Mouse (Mus musculus): Measurements from ENCODE around the gene Txnrd2. TPM values are rescaled to one million over a fixed set of nuclear protein-coding genes. Genes with fewer than 3 reads are reported as not detected.

Txnrd2 gene
- polyA plus RNA-seq, 1 experiment from 2014 or later: 34.7 TPM

DNA sequence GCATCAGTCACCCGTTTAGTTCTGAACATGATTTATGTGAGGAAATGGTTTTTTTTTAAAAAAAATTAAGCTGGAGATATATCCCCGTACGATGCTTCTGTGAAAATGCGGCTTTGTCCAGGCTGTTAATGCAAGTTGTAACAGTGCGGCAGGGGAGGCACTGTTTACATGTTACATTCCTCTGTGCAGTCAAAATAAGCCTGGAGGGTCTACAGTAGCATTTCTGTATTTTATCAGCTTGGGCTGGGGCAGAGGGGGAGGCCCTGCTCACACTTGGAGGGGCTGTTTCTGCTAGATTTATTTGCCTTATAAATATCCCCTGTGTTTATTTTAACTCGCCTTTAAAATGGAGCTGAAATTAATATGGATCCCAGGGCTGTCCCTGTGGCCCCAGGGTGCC is 21.9 kb downstream of the Txnrd2 start:
- H3K4me3 ChIP-seq (ENCODE audit: control insufficient read depth in 1 of 2, insufficient read depth in 1 of 2, low read depth in 1 of 2, low read length in 2 of 2): no peak overlapping the region
- no peaks in the 10 kb centered on the region for H3K9me3 ChIP-seq (ENCODE audit: control insufficient read depth, low read length)
- no peak overlapping the region for H3K9ac ChIP-seq (ENCODE audit: low read length)
- WGBS: 74% methylated on average over 6 of the region's 6 CpGs
- H3K27me3 ChIP-seq (ENCODE audit: control insufficient read depth, insufficient read depth, low read length): no peaks in the 10 kb centered on the region
- H3K27ac ChIP-seq (replicated peaks in 1 of 2; ENCODE audit: control insufficient read depth in 1 of 2, insufficient read depth in 1 of 2, low read depth in 2 of 2, low read length in 2 of 2): no peak overlapping the region
- ATAC-seq (ENCODE audit: insufficient number of reproducible peaks, insufficient read depth, low FRiP score, low read depth): no peak
- H3K36me3 ChIP-seq (ENCODE audit: control insufficient read depth, insufficient read depth, low read length): peaks cover 28% of the 10 kb centered on the region; the same call in 1 of the 2 replicates
- peaks cover 4 to 9% of the 10 kb centered on the region in 2 experiments; a peak in 3 of 4 replicates for H3K4me1 ChIP-seq (ENCODE audit: control insufficient read depth in 2 of 2, insufficient read depth in 2 of 2, low read length in 2 of 2)
- no peak overlapping the region for H3K4me2 ChIP-seq (ENCODE audit: low read length)

GRCm38 (mm10) chr16:18449005-18449404 is 22.8 kb downstream of the Txnrd2 start:
- no peak overlapping the region for H3K9ac ChIP-seq (ENCODE audit: low read length)
- WGBS: 79% methylated on average over 4 of the region's 4 CpGs
- H3K27ac ChIP-seq (replicated peaks in 1 of 2; ENCODE audit: control insufficient read depth in 1 of 2, insufficient read depth in 1 of 2, low read depth in 2 of 2, low read length in 2 of 2): no peak overlapping the region
- ATAC-seq (ENCODE audit: insufficient number of reproducible peaks, insufficient read depth, low FRiP score, low read depth): no peak
- H3K36me3 ChIP-seq (ENCODE audit: control insufficient read depth, insufficient read depth, low read length): peaks cover 25% of the 10 kb centered on the region; the same call in 1 of the 2 replicates
- H3K4me2 ChIP-seq (ENCODE audit: low read length): no peak overlapping the region
- no peaks in the 10 kb centered on the region for H3K9me3 ChIP-seq (ENCODE audit: control insufficient read depth, low read length)
- peaks cover 4 to 6% of the 10 kb centered on the region in 2 experiments; a peak in 2 of 4 replicates for H3K4me1 ChIP-seq (ENCODE audit: control insufficient read depth in 2 of 2, insufficient read depth in 2 of 2, low read length in 2 of 2)
- no peaks in the 10 kb centered on the region for H3K27me3 ChIP-seq (ENCODE audit: control insufficient read depth, insufficient read depth, low read length)
- no peak overlapping the region for H3K4me3 ChIP-seq (ENCODE audit: control insufficient read depth in 1 of 2, insufficient read depth in 1 of 2, low read depth in 1 of 2, low read length in 2 of 2)

DNA sequence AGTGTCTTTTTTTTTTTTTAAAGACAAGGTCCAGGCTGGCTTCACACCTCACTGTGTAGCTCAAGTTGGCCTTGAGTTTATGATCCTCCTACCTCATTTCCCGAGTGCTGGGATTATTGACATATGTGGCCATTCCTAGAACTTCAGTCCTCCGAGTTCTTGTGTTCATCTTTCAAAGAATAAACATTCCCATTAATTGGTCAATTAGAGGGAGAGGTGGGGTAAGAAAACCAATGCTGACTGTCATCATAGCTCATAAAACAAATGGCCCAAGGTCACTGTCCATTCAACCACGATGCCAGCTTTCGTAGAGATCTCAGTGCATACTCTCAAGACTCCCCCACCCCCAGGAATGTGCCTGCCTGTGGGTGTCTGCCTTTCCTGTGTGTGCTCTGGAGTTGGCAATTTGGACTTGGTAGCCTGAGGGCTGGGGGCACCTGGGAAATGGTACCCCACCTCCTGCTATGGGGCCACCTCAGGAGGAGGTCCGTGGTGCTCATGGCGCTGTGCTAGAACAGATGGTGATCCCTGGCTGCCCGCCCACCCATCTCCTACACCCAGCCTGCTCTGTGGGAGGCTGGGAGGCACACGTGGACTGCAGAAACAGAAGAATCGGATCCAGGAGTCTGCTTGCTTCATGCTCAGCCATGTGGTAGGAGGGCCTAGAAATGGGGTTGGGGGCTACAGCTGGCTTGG is 25.4 kb downstream of the Txnrd2 start:
- H3K9me3 ChIP-seq (ENCODE audit: control insufficient read depth, low read length): no peaks in the 10 kb centered on the region
- 66% methylated on average over 9 of the region's 9 CpGs for WGBS
- no peak overlapping the region for H3K9ac ChIP-seq (ENCODE audit: low read length)
- H3K4me1 ChIP-seq (ENCODE audit: control insufficient read depth in 2 of 2, insufficient read depth in 2 of 2, low read length in 2 of 2): peaks cover 4 to 6% of the 10 kb centered on the region in 2 experiments; a peak in 2 of 4 replicates
- no peak for ATAC-seq (ENCODE audit: insufficient number of reproducible peaks, insufficient read depth, low FRiP score, low read depth)
- no peaks in the 10 kb centered on the region for H3K27me3 ChIP-seq (ENCODE audit: control insufficient read depth, insufficient read depth, low read length)
- H3K36me3 ChIP-seq (ENCODE audit: control insufficient read depth, insufficient read depth, low read length): peaks cover 10% of the 10 kb centered on the region; the same call in 1 of the 2 replicates
- H3K27ac ChIP-seq (replicated peaks in 1 of 2; ENCODE audit: control insufficient read depth in 1 of 2, insufficient read depth in 1 of 2, low read depth in 2 of 2, low read length in 2 of 2): no peak overlapping the region
- H3K4me3 ChIP-seq (ENCODE audit: control insufficient read depth in 1 of 2, insufficient read depth in 1 of 2, low read depth in 1 of 2, low read length in 2 of 2): no peak overlapping the region
- H3K4me2 ChIP-seq (ENCODE audit: low read length): no peak overlapping the region

DNA sequence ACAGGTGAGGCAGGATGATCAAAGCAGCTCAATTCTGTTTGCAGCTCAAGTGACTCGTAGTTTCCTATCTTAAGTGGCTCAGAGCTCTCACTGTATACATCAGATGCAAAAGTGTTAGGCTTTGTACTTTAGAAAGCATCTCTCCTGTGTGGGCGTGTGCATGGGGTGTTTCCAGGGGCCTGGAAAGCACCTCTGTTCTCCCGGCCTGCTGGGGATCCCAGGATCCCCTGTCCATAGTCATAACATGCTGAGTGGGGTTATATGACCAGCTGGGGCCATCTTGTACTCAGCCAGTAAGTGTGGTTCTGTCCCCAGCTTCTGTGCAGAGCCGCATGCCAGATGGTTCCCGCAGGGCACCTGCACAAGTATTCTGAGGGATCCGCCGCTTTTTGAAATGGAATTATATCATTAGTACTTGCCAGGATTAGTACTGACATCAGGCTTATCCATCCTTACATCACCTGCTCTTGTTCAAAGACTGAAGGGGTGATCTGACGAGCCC is 26.2 kb downstream of the Txnrd2 start:
- Histone ChIP-seq H3K4me1 (ENCODE audit: control insufficient read depth in 2 of 2, insufficient read depth in 2 of 2, low read length in 2 of 2) (peaks cover 4 to 6% of the 10 kb centered on the region in 2 experiments; a peak in 2 of 4 replicates), H3K36me3 (ENCODE audit: control insufficient read depth, insufficient read depth, low read length) (peaks cover 16% of the 10 kb centered on the region), H3K27ac (replicated peaks in 1 of 2; ENCODE audit: control insufficient read depth in 1 of 2, insufficient read depth in 1 of 2, low read depth in 2 of 2, low read length in 2 of 2) (no peak overlapping the region), H3K4me3 (ENCODE audit: control insufficient read depth in 1 of 2, insufficient read depth in 1 of 2, low read depth in 1 of 2, low read length in 2 of 2) (no peak overlapping the region), H3K4me2 (ENCODE audit: low read length) (no peak overlapping the region), H3K9me3 (ENCODE audit: control insufficient read depth, low read length) (no peaks in the 10 kb centered on the region), H3K27me3 (ENCODE audit: control insufficient read depth, insufficient read depth, low read length) (no peaks in the 10 kb centered on the region), H3K9ac (ENCODE audit: low read length) (no peak overlapping the region)
- WGBS: 85% methylated on average over 8 of the region's 8 CpGs
- no peak for ATAC-seq (ENCODE audit: insufficient number of reproducible peaks, insufficient read depth, low FRiP score, low read depth)

DNA sequence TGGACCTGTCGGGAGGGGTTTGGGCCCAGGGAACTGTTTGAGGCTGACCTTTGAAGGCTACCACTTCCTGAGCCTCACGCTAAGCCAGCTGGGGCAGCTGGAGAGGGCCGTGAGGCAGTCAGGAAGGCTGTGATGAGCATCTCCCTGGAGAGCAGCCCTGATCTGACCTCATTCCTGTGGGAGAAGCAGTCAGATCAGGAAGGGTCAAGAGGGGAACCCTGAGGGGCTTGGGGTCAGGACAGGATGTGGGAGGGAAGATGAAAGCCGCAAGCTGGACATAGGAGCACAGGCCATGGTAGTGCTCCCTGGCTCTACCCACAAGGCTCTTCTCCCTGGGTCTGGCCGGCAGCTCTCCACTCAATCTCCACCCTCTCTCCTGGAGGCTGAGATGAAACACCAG is 27.7 kb downstream of the Txnrd2 start:
- Histone ChIP-seq H3K4me3 (ENCODE audit: control insufficient read depth in 1 of 2, insufficient read depth in 1 of 2, low read depth in 1 of 2, low read length in 2 of 2) (no peak overlapping the region), H3K9me3 (ENCODE audit: control insufficient read depth, low read length) (no peaks in the 10 kb centered on the region), H3K4me2 (ENCODE audit: low read length) (no peak overlapping the region), H3K9ac (ENCODE audit: low read length) (no peak overlapping the region), H3K4me1 (ENCODE audit: control insufficient read depth in 2 of 2, insufficient read depth in 2 of 2, low read length in 2 of 2) (peaks cover 4 to 6% of the 10 kb centered on the region in 2 experiments; a peak in 2 of 4 replicates), H3K27me3 (ENCODE audit: control insufficient read depth, insufficient read depth, low read length) (peaks cover 3% of the 10 kb centered on the region; the same call in 1 of the 2 replicates), H3K36me3 (ENCODE audit: control insufficient read depth, insufficient read depth, low read length) (peaks cover 16% of the 10 kb centered on the region), H3K27ac (replicated peaks in 1 of 2; ENCODE audit: control insufficient read depth in 1 of 2, insufficient read depth in 1 of 2, low read depth in 2 of 2, low read length in 2 of 2) (no peak overlapping the region)
- WGBS: 63% methylated on average over 5 of the region's 5 CpGs
- ATAC-seq (ENCODE audit: insufficient number of reproducible peaks, insufficient read depth, low FRiP score, low read depth): no peak

DNA sequence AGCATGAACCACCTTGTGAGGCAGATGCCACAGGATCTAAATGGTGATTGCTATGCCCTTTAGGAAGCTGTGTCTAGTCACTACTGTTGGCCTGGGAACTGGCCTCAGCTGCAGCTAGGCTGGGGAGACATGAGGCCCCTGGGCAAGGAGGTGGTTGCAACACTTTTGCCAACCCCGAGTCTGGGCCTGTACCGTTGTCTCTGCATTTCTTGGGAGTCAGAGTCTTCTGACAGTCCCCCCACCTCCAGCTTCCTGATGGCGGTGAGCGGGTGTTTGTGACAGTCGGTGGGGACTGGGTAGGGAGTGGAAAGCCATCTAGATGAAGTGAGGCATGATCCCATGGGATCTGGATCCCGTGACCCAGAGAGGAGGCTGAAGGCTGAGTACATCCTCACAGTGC is 29.2 kb downstream of the Txnrd2 start:
- H3K9ac ChIP-seq (ENCODE audit: low read length): no peak overlapping the region
- peaks cover 15 to 17% of the 10 kb centered on the region in 2 experiments; a peak in 3 of 4 replicates for H3K4me1 ChIP-seq (ENCODE audit: control insufficient read depth in 2 of 2, insufficient read depth in 2 of 2, low read length in 2 of 2)
- H3K4me3 ChIP-seq (ENCODE audit: control insufficient read depth in 1 of 2, insufficient read depth in 1 of 2, low read depth in 1 of 2, low read length in 2 of 2): no peak overlapping the region
- peaks cover 3% of the 10 kb centered on the region; the same call in 1 of the 2 replicates for H3K27me3 ChIP-seq (ENCODE audit: control insufficient read depth, insufficient read depth, low read length)
- H3K4me2 ChIP-seq (ENCODE audit: low read length): no peak overlapping the region
- WGBS: 77% methylated on average over 6 of the region's 6 CpGs
- peaks cover 12% of the 10 kb centered on the region for H3K36me3 ChIP-seq (ENCODE audit: control insufficient read depth, insufficient read depth, low read length)
- H3K27ac ChIP-seq (replicated peaks in 1 of 2; ENCODE audit: control insufficient read depth in 1 of 2, insufficient read depth in 1 of 2, low read depth in 2 of 2, low read length in 2 of 2): no peak overlapping the region
- no peak for ATAC-seq (ENCODE audit: insufficient number of reproducible peaks, insufficient read depth, low FRiP score, low read depth)
- no peaks in the 10 kb centered on the region for H3K9me3 ChIP-seq (ENCODE audit: control insufficient read depth, low read length)

DNA sequence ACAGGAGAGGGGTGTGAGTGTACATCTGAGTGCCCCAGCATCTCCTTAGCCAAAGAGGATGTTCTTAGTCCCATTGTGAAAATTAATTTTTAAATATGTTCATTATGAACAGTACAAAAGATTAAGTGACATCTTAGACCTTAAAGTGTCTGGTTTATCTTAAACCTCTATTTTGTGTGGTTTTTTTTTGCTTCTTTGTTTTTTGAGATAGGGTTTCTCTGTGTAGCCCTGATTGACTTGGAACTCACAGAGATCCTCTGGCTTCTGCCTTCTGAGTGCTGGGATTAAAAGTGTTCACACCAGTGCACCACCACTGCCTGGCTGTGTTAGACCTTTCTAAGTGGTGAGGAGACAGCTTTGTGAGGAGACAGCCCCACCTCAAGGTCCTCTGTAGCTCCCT is 32.5 kb downstream of the Txnrd2 start:
- no peak overlapping the region for H3K27ac ChIP-seq (replicated peaks in 1 of 2; ENCODE audit: control insufficient read depth in 1 of 2, insufficient read depth in 1 of 2, low read depth in 2 of 2, low read length in 2 of 2)

More for the DNA sequence above, 32.5 kb downstream of the Txnrd2 start:
- no peak for ATAC-seq (ENCODE audit: insufficient number of reproducible peaks, insufficient read depth, low FRiP score, low read depth)
- no peaks in the 10 kb centered on the region for H3K9me3 ChIP-seq (ENCODE audit: control insufficient read depth, low read length)
- no peak overlapping the region for H3K4me2 ChIP-seq (ENCODE audit: low read length)
- H3K4me1 ChIP-seq (ENCODE audit: control insufficient read depth in 2 of 2, insufficient read depth in 2 of 2, low read length in 2 of 2): peaks cover 9 to 18% of the 10 kb centered on the region in 2 experiments; a peak in 3 of 4 replicates
- H3K36me3 ChIP-seq (ENCODE audit: control insufficient read depth, insufficient read depth, low read length): peaks cover 12% of the 10 kb centered on the region
- H3K9ac ChIP-seq (ENCODE audit: low read length): no peak overlapping the region
- peaks cover 3% of the 10 kb centered on the region; the same call in 1 of the 2 replicates for H3K27me3 ChIP-seq (ENCODE audit: control insufficient read depth, insufficient read depth, low read length)
- no peak overlapping the region for H3K4me3 ChIP-seq (ENCODE audit: control insufficient read depth in 1 of 2, insufficient read depth in 1 of 2, low read depth in 1 of 2, low read length in 2 of 2)
